Mouse (Mus musculus) spleen, postnatal 10 days (tissue): ENCODE results near the gene Rftn1.
"Not testable (repeated sequence)": the region's sequence is repeated elsewhere in the genome, so short reads cannot be mapped to it uniquely, and the experiment has no call there.

Source experiments
- DNase-seq, 2 experiments: peaks; one replicate each; pipeline ENCODE4 v3.0.0; 2021 to 2022; ENCODE audit warnings: low spot score in 2 of 2

The Rftn1 gene

GRCm38 (mm10) chr17:50190131-50191015, at the start of gene Rftn1:
Gene Rftn1 (minus strand): TSS chr17:50190674.
- DNase-seq: peak; percentile 51 to 77

- no peak for DNase-seq
Observed at GRCm38 (mm10) chr17:50237818-50238610, 47.5 kb upstream of the Rftn1 start.

- peak; percentile 67 to 84 for DNase-seq
Observed at GRCm38 (mm10) chr17:50237436-50237709, 46.9 kb upstream of the Rftn1 start.

GRCm38 (mm10) chr17:50236702-50237435, 46.4 kb upstream of the Rftn1 start:
- DNase-seq: no peak

- no peak for DNase-seq
Observed at GRCm38 (mm10) chr17:50235943-50236701, 45.6 kb upstream of the Rftn1 start.

GRCm38 (mm10) chr17:50233956-50234355, 43.5 kb upstream of the Rftn1 start:
- DNase-seq: no peak

- no peak for DNase-seq
Observed at GRCm38 (mm10) chr17:50232821-50233220, 42.3 kb upstream of the Rftn1 start.

GRCm38 (mm10) chr17:50231206-50231605, 40.7 kb upstream of the Rftn1 start:
- no peak for DNase-seq

- no peak for DNase-seq
Observed at GRCm38 (mm10) chr17:50229534-50229933, 39.1 kb upstream of the Rftn1 start.

GRCm38 (mm10) chr17:50227366-50227765, 36.9 kb upstream of the Rftn1 start:
- no peak for DNase-seq

GRCm38 (mm10) chr17:50224718-50225117, 34.2 kb upstream of the Rftn1 start:
- DNase-seq: no peak

- no peak for DNase-seq
Observed at GRCm38 (mm10) chr17:50217978-50218377, 27.5 kb upstream of the Rftn1 start.

- no peak for DNase-seq
Observed at GRCm38 (mm10) chr17:50215104-50215503, 24.6 kb upstream of the Rftn1 start.

- no peak for DNase-seq
Observed at GRCm38 (mm10) chr17:50213117-50213516, 22.6 kb upstream of the Rftn1 start.

GRCm38 (mm10) chr17:50211816-50212215, 21.3 kb upstream of the Rftn1 start:
- DNase-seq: no peak

GRCm38 (mm10) chr17:50209831-50210230, 19.4 kb upstream of the Rftn1 start:
- no peak for DNase-seq

- DNase-seq: no peak
Observed at GRCm38 (mm10) chr17:50208137-50209045, 17.9 kb upstream of the Rftn1 start.

GRCm38 (mm10) chr17:50206262-50206661, 15.8 kb upstream of the Rftn1 start:
- not testable (repeated sequence) for DNase-seq

- not testable (repeated sequence) for DNase-seq
Observed at GRCm38 (mm10) chr17:50205840-50206239, 15.4 kb upstream of the Rftn1 start.

GRCm38 (mm10) chr17:50205152-50205782, 14.8 kb upstream of the Rftn1 start:
- no peak for DNase-seq
